Mouse (Mus musculus) thymus, adult 18-20 months (tissue): ENCODE results near the gene Yap1.
A peak's percentile ranks its signal among the peaks of the same experiment; 100 is the strongest.

Experiments
- DNase-seq, 2 experiments: peaks; one replicate each; pipeline ENCODE4 v3.0.0; 2022; ENCODE audit warnings: mixed read lengths in 2 of 2

The Yap1 gene

GRCm38 (mm10) chr9:7971993-7972392 lies 32.4 kb downstream of the Yap1 start:
- DNase-seq = no peak

GRCm38 (mm10) chr9:7967980-7968379 lies 36.4 kb downstream of the Yap1 start:
- no peak for DNase-seq

GRCm38 (mm10) chr9:7965590-7965989 lies 38.8 kb downstream of the Yap1 start:
- DNase-seq = no peak

GRCm38 (mm10) chr9:7963867-7964266 lies 40.5 kb downstream of the Yap1 start:
- DNase-seq = no peak

GRCm38 (mm10) chr9:7962915-7963314 lies 41.5 kb downstream of the Yap1 start:
- no peak for DNase-seq

- no peak for DNase-seq
Measured at GRCm38 (mm10) chr9:7961366-7962160, 42.8 kb downstream of the Yap1 start.

- no peak for DNase-seq
Measured at GRCm38 (mm10) chr9:7960382-7960781, 44.0 kb downstream of the Yap1 start.

GRCm38 (mm10) chr9:7959301-7959700 lies 45.1 kb downstream of the Yap1 start:
- DNase-seq = no peak

- no peak for DNase-seq
Measured at GRCm38 (mm10) chr9:7958025-7958593, 46.3 kb downstream of the Yap1 start.

GRCm38 (mm10) chr9:7957407-7957806 lies 47.0 kb downstream of the Yap1 start:
- DNase-seq = no peak

- DNase-seq = no peak
Measured at GRCm38 (mm10) chr9:7956400-7956799, 48.0 kb downstream of the Yap1 start.

- no peak for DNase-seq
Measured at GRCm38 (mm10) chr9:7952886-7953285, 51.5 kb downstream of the Yap1 start.

- DNase-seq = no peak
Measured at GRCm38 (mm10) chr9:7950211-7950644, 54.2 kb downstream of the Yap1 start.

GRCm38 (mm10) chr9:7947946-7948345 lies 56.5 kb downstream of the Yap1 start:
- DNase-seq = no peak

GRCm38 (mm10) chr9:7943796-7944462 lies 60.5 kb downstream of the Yap1 start:
- DNase-seq = no peak

- no peak for DNase-seq
Measured at GRCm38 (mm10) chr9:7942701-7943100, 61.7 kb downstream of the Yap1 start.

- no peak for DNase-seq
Measured at GRCm38 (mm10) chr9:7940075-7940474, 64.3 kb downstream of the Yap1 start.

GRCm38 (mm10) chr9:7934419-7934818 lies 70.0 kb downstream of the Yap1 start:
- DNase-seq = no peak

GRCm38 (mm10) chr9:7929552-7929951 lies 74.8 kb downstream of the Yap1 start:
- DNase-seq = no peak

- no peak for DNase-seq
Measured at GRCm38 (mm10) chr9:7928866-7929265, 75.5 kb downstream of the Yap1 start.

- no peak for DNase-seq
Measured at GRCm38 (mm10) chr9:7928207-7928793, 76.1 kb downstream of the Yap1 start.

GRCm38 (mm10) chr9:7914925-7915324 lies 89.5 kb downstream of the Yap1 start:
- no peak for DNase-seq

- DNase-seq = peak; percentile 5 to 10
Measured at GRCm38 (mm10) chr9:7914487-7914886, 89.9 kb downstream of the Yap1 start.

GRCm38 (mm10) chr9:7913953-7914352 lies 90.4 kb downstream of the Yap1 start:
- DNase-seq = no peak
